Mouse (Mus musculus) liver, embryonic 14.5 days (tissue): Measurements from ENCODE around the gene Tnfsf13. TPM values are rescaled to one million over a fixed set of nuclear protein-coding genes. Genes with fewer than 3 reads are reported as not detected.

Experiments used
- ATAC-seq: fragments of 200-750 bp; cut with Nextera tagmentation; 2 replicates; pipeline ENCODE4 v1.8.0; 2017; ENCODE audit warnings: moderate number of reproducible peaks, mild to moderate bottlenecking, moderate library complexity; ENCODE audit not compliant: insufficient read depth
- DNase-seq, 3 experiments: peaks; one replicate each; pipeline ENCODE4 v3.0.0-alpha.2; 2012 to 2013; ENCODE audit warnings: low read depth in 3 of 3, low spot score in 3 of 3
- H3K27ac ChIP-seq: fragments of 300-500 bp; sonication (generic); 2 replicates; pipeline ENCODE4 v1.5.1; 2014; ENCODE audit warnings: moderate library complexity, mild to moderate bottlenecking, control low read depth, inconsistent platforms
- H3K27me3 ChIP-seq: fragments of 300-500 bp; sonication (generic); 2 replicates; pipeline ENCODE4 v1.6.1; 2014; ENCODE audit warnings: mild to moderate bottlenecking, low read length, moderate library complexity; ENCODE audit not compliant: control insufficient read depth, insufficient read depth
- H3K36me3 ChIP-seq: fragments of 300-500 bp; sonication (generic); replicated peaks from 2 replicates; pipeline ENCODE4 v1.6.1; 2014; ENCODE audit warnings: low read depth; ENCODE audit not compliant: control insufficient read depth, insufficient read depth
- H3K4me1 ChIP-seq, 2 experiments: fragments of 200-500 bp in 1 of 2; fragments of 300-500 bp in 1 of 2; sonication (generic) in 1 of 2; replicated peaks; 2 replicates each; pipeline ENCODE4 v1.6.1; 2012 to 2014; ENCODE audit warnings: antibody characterized with exemption in 1 of 2, inconsistent platforms in 1 of 2, low read length in 1 of 2; ENCODE audit not compliant: control insufficient read depth in 2 of 2, insufficient read depth in 2 of 2
- H3K4me2 ChIP-seq: fragments of 300-500 bp; sonication (generic); 2 replicates; pipeline ENCODE4 v1.6.1; 2014; ENCODE audit warnings: low read depth, mild to moderate bottlenecking, control low read depth, moderate library complexity
- H3K4me3 ChIP-seq, 2 experiments: fragments of 200-500 bp in 1 of 2; fragments of 300-500 bp in 1 of 2; sonication (generic) in 1 of 2; 2 replicates each; pipeline ENCODE4 v1.5.1; 2012 to 2014; ENCODE audit warnings: low read depth in 2 of 2, low read length in 2 of 2, mild to moderate bottlenecking in 2 of 2, control low read depth in 1 of 2, inconsistent platforms in 1 of 2, moderate library complexity in 1 of 2; ENCODE audit not compliant: insufficient read depth in 1 of 2
- H3K9ac ChIP-seq: fragments of 300-500 bp; sonication (generic); replicated peaks from 2 replicates; pipeline ENCODE4 v1.6.1; 2014; ENCODE audit warnings: mild to moderate bottlenecking, control low read depth, moderate library complexity
- H3K9me3 ChIP-seq: fragments of 300-500 bp; sonication (generic); 2 replicates; pipeline ENCODE4 v1.6.1; 2016; ENCODE audit warnings: low read length, mixed read lengths; ENCODE audit not compliant: control insufficient read depth
- CTCF ChIP-seq: IDR thresholded peaks from 2 replicates; pipeline ENCODE4 v1.5.1; 2016; ENCODE audit warnings: antibody characterized with exemption, low read depth, control low read depth
- EP300 ChIP-seq: IDR thresholded peaks from 2 replicates; pipeline ENCODE4 v1.6.1; 2016; ENCODE audit warnings: antibody characterized with exemption, low read depth
- WGBS: fragments of 180-500 bp; shearing (Covaris S2); extraction: QIAGEN DNeasy Blood & Tissue Kit; methylation state at CpG from one replicate; pipeline ENCODE4 v1.1.7; 2014; ENCODE audit not compliant: insufficient replicate concordance; 5-methylcytosine and 5-hydroxymethylcytosine counted together
- polyA plus RNA-seq, 2 experiments: library from polyadenylated mRNA; depleted of rRNA in 1 of 2; stranded (reverse) in 1 of 2; unstranded in 1 of 2; fragments of >200 nt; fragmentation: Nextera tagmentation in 1 of 2; extraction: Ambion mirVana in 1 of 2; gene quantifications; 2 replicates each; pipeline versions ENCODE4 v1.2.1 to v1.2.3; 2012 to 2014

Tnfsf13 gene
- polyA plus RNA-seq, 2 experiments: 0.20 to 0.26 TPM

- ATAC-seq (peak; percentile 95), DNase-seq (peak; percentile 100)
- H3K27me3 ChIP-seq: no peaks in the 10 kb centered on the region
- peak within 1 kb of the TSS; percentile 77 to 94 for H3K4me3 ChIP-seq
- H3K36me3 ChIP-seq: peaks cover 63% of the 10 kb centered on the region
- H3K9ac ChIP-seq: peak within 1 kb of the TSS; percentile 99
- peak within 1 kb of the TSS; percentile 97 for H3K27ac ChIP-seq
- TF ChIP-seq CTCF: 0 out of 2 replicates have a peak, but pooled peaks have one; percentile 27
- no peak for TF ChIP-seq EP300
- no peaks in the 10 kb centered on the region for H3K9me3 ChIP-seq
- WGBS: under 1% methylated on average over 36 of the region's 36 CpGs
- H3K4me1 ChIP-seq: peaks cover 13 to 17% of the 10 kb centered on the region in 2 experiments
- H3K4me2 ChIP-seq: peak within 1 kb of the TSS; percentile 97
Measured at GRCm38 (mm10) chr11:69672211-69672706, 13.3 kb downstream of the Tnfsf13 start, which contains the start of gene Eif4a1. TSS of gene Eif4a1 (minus strand) at chr11:69672423.

DNA sequence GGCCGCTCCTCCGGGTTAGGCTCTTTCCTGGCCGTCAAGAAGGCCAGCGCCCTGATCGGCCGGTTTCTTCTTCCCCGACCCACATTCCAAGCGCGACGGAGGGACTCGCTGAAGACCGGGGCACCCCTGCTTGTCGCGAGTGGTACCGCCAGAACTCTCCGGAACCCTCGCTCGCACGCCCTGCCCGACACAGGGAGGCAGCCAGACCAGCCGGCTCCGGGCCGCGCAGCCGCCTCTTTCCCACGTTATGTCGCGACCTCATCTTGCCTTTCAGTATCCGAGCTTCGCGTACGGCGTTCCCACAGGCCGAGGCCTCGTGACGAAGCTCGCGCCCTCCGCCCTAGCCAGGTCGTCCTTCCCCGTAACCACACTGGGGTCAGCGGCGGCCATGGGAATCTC lies 13.9 kb downstream of the Tnfsf13 start:
- Histone ChIP-seq H3K9me3 (no peaks in the 10 kb centered on the region), H3K4me1 (peaks cover 13 to 17% of the 10 kb centered on the region in 2 experiments), H3K9ac (peak overlapping the region; percentile 99), H3K27me3 (no peaks in the 10 kb centered on the region), H3K4me3 (peak overlapping the region; percentile 77 to 94), H3K36me3 (peaks cover 65% of the 10 kb centered on the region), H3K27ac (peak overlapping the region; percentile 97), H3K4me2 (peak overlapping the region; percentile 97)
- ATAC-seq (peak; percentile 3; the same call in 1 of the 2 replicates), DNase-seq (no peak)
- 1% methylated on average over 43 of the region's 43 CpGs for WGBS
- TF ChIP-seq CTCF (no peak; the same call in 1 of the 2 replicates), EP300 (no peak)

DNA sequence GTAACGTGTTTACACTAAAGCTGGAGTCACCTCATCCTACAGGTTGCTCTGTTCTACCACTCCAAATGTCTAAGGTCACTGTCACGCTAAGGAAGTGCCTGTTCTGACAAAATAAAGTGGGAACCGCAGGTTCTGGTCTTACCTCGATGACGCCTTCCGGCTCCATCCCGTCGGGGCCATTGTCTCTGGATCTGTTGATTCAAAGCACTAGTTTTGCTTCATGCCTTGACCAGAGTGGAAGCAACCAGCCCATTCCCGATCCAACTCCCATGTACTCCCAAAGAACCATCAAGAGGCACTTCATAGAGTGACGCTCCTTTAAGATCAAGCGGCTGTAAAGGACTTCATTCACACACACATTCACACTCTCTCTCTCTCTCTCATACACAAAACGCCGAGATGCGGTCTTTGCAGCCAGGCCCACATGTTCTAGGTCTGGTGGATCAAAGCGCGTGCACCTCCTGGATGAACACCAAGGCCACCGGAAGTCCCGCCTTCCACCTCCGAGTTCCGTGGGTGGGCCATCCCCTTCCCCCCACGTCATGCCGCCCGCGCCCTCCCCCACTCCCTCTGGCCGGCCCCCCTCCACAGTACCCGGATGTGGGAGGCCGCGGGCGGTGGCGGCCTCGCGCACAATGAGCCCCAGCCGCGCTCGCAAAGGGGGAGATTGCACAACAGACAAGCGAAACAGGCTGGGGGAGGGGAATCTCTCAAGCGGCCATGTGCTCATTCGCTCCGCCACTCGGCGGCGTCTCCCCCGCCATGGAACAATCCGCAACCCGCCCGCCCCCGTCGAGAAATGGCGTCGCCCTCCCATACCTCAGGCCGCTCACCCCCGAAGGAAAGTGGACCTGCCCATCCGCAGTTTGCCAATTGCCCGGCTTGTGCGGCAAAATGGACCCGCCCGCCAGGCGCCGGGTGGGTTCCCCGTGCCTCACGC lies 14.5 kb downstream of the Tnfsf13 start:
- H3K9me3 ChIP-seq: no peaks in the 10 kb centered on the region
- H3K4me1 ChIP-seq: peaks cover 13 to 17% of the 10 kb centered on the region in 2 experiments

DNA sequence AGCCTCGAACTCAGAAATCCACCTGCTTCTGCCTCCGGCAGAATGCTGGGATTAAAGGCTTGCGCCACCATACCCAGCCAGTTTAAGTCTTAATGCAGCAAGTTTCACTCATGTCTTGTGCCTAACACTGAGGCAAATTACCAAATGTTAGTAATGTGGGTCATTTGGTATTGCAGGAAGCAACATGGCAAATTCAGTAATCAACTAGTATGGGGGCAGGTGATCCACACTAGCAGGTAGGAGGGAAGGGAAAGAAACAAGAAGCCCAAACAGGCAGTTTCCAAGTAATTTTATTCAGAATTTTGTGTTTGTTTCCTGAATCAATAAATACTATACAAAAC lies 18.9 kb downstream of the Tnfsf13 start:
- H3K4me3 ChIP-seq: no peak overlapping the region
- 78% methylated on average over 3 of the region's 3 CpGs for WGBS
- no peaks in the 10 kb centered on the region for H3K27me3 ChIP-seq
- no peak for DNase-seq
- H3K36me3 ChIP-seq: peaks cover 65% of the 10 kb centered on the region
- TF ChIP-seq EP300: no peak
- TF ChIP-seq CTCF: no peak
- peaks cover 16 to 24% of the 10 kb centered on the region in 2 experiments for H3K4me1 ChIP-seq
- no peak overlapping the region for H3K9ac ChIP-seq
- H3K9me3 ChIP-seq: no peaks in the 10 kb centered on the region
- no peak overlapping the region for H3K4me2 ChIP-seq
- ATAC-seq: no peak
- H3K27ac ChIP-seq: peak overlapping the region; percentile 2

More for the DNA sequence above, 14.5 kb downstream of the Tnfsf13 start:
- Histone ChIP-seq H3K36me3 (peaks cover 66% of the 10 kb centered on the region), H3K4me2 (peak overlapping the region; percentile 97), H3K27ac (peak overlapping the region; percentile 97), H3K9ac (peak overlapping the region; percentile 99), H3K4me3 (peak overlapping the region; percentile 77 to 94), H3K27me3 (no peaks in the 10 kb centered on the region)
- TF ChIP-seq EP300: 0 out of 2 replicates have a peak, but pooled peaks have one; percentile 13
- no peak for TF ChIP-seq CTCF
- DNase-seq (peak; percentile 85 to 88 (median 87)), ATAC-seq (peak; percentile 63)
- WGBS: under 1% methylated on average over 58 of the region's 61 CpGs

- no peak within 1 kb of the TSS for H3K4me3 ChIP-seq
- H3K9me3 ChIP-seq: no peaks in the 10 kb centered on the region
- WGBS: 25% methylated on average over 7 of the region's 7 CpGs
- no peak within 1 kb of the TSS; the same call in 1 of the 2 replicates for H3K9ac ChIP-seq
- ATAC-seq (no peak), DNase-seq (peak; percentile 49 to 73 (median 60))
- H3K4me1 ChIP-seq: peaks cover 21 to 29% of the 10 kb centered on the region in 2 experiments
- H3K27me3 ChIP-seq: no peaks in the 10 kb centered on the region
- no peak within 1 kb of the TSS for H3K4me2 ChIP-seq
- TF ChIP-seq CTCF (no peak), EP300 (no peak)
- H3K27ac ChIP-seq: peak within 1 kb of the TSS; percentile 2
- H3K36me3 ChIP-seq: peaks cover 65% of the 10 kb centered on the region
Measured at GRCm38 (mm10) chr11:69665961-69666664, 19.5 kb downstream of the Tnfsf13 start, which contains the start of gene Cd68. TSS of gene Cd68 (minus strand) at chr11:69666153.
